Mouse (Mus musculus) embryonic fibroblast, embryonic 13.5 days (primary cell): ENCODE data around the gene Fitm1.

Experiments
- CTCF ChIP-seq: IDR thresholded peaks from 2 replicates; pipeline ENCODE4 v1.5.1; 2011; ENCODE audit warnings: mild to moderate bottlenecking, control low read depth, low read length, moderate library complexity, borderline replicate concordance; ENCODE audit not compliant: insufficient read depth
- POLR2A ChIP-seq: IDR thresholded peaks from 2 replicates; pipeline ENCODE4 v1.6.1; 2011; ENCODE audit warnings: low read depth, mild to moderate bottlenecking, control low read depth, low read length, moderate library complexity

DNA sequence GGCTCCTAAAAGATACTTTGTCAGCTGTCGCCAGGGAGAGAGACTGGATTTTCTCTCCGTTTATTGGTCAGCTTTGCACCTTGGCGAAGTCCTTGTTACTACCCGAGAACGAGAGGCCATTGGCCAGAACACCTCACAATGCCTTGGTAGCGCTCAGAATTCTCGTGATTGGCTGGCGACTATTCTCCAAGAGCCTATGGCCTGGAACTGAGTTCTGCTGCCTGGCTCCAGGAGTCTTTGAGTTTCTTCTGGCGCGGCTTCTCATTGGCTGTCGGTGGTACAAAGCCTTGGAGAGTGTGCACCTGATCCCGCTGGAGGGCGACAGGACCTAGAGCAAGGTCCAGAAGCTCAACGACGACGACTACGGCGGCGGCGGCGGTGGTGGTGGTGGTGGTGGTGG lies 42.4 kb downstream of the Fitm1 start, which contains the start of gene Rec8:
- TF ChIP-seq POLR2A = no peak
- TF ChIP-seq CTCF = no peak
